Mouse (Mus musculus): Measurements from ENCODE around the gene Nkapd1.

GRCm38 (mm10) chr9:50612115-50612514 is 5.1 kb downstream of the Nkapd1 start:
- TF ChIP-seq CTCF (IDR thresholded peaks at IDR 0.05; ENCODE audit: borderline replicate concordance, control insufficient read depth, extremely low read depth, insufficient read depth, low read length, poor library complexity) = no peak
- TF ChIP-seq POLR2A (IDR thresholded peaks at IDR 0.05; ENCODE audit: control insufficient read depth, extremely low read depth, insufficient read depth, low read length, poor library complexity) = no peak
